Comparison of ENCODE assay signal across 20 mouse cellular contexts in genomic region chr9:97114271-97114670, GRCm38 (mm10).
"Had no signal": no experiment of that assay in that cellular context is flagged by ENCODE, and none has a peak within 500 bp of the region (broad histone marks: within the 10 kb centered on the region; RNA-seq: fewer than 3 reads in every experiment).

No protein-coding gene starts in this region.

- H3K4me2 ChIP-seq: limb, embryonic 12.5 days; limb, embryonic 15.5 days; liver, embryonic 11.5 days; lung, embryonic 15.5 days; midbrain, embryonic 13.5 days; neural tube, embryonic 13.5 days had no signal

- H3K9ac ChIP-seq: limb, embryonic 12.5 days; limb, embryonic 15.5 days; liver, embryonic 14.5 days; liver, postnatal 0 days; lung, embryonic 15.5 days; midbrain, embryonic 13.5 days; neural tube, embryonic 13.5 days had no signal

- H3K4me3 ChIP-seq: limb, embryonic 12.5 days; limb, embryonic 15.5 days; lung, embryonic 15.5 days; midbrain, embryonic 13.5 days; myocyte; neural tube, embryonic 13.5 days had no signal

- ATAC-seq: liver, postnatal 0 days; midbrain, embryonic 13.5 days; midbrain, embryonic 16.5 days had no signal

- H3K36me3 ChIP-seq: limb, embryonic 12.5 days; limb, embryonic 15.5 days; lung, embryonic 15.5 days; midbrain, embryonic 13.5 days; neural tube, embryonic 13.5 days had no signal

- H3K27ac ChIP-seq: limb, embryonic 12.5 days; limb, embryonic 15.5 days; liver, embryonic 14.5 days; lung, embryonic 15.5 days; midbrain, embryonic 13.5 days; neural tube, embryonic 13.5 days had no signal

- H3K27me3 ChIP-seq: limb, embryonic 12.5 days; limb, embryonic 15.5 days; lung, embryonic 15.5 days; midbrain, embryonic 13.5 days; neural tube, embryonic 13.5 days had no signal

- H3K9me3 ChIP-seq: limb, embryonic 12.5 days; limb, embryonic 15.5 days; lung, embryonic 15.5 days; midbrain, embryonic 13.5 days; neural tube, embryonic 13.5 days had no signal

- DNase-seq: kidney, postnatal 14 days; kidney, postnatal 4 days; left cerebral cortex, postnatal 4 days; liver, postnatal 0 days; lung, postnatal 10 days; lung, postnatal 36 days; retina, postnatal 1 day; right cerebral cortex, postnatal 25 days; spleen, adult 18-20 months; thymus, adult 18-20 months; thymus, postnatal 36 days had no signal
